Mouse (Mus musculus): ENCODE measurements at regions not wholly inside any gene's neighbourhood (a gene's known extent, or its start where the extent isn't known, plus 50 kb on each side); places are given as distances from the start of the nearest gene placed in this dataset.

DNA sequence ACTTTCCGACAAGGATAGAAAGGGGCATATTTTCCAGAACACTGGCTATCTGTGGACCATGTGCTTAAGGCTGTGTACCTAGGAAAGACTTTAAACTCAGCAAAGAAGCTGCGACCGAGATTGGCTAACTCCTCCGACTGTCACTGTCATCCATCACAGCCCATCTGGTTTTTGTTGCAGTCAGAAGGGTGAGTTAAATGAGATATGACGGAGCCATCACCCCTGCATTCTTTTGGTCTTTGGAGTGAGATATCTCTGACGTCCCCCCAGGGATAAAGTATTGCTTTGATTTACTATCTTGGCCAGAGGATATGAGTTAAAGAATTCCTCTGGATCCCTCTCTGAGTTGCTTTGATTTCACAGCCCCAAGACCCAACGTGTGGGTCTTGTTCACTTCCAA is 160.0 kb upstream of the Ubash3b start:
- no peaks in the 10 kb centered on the region for H3K27me3 ChIP-seq (ENCODE audit: insufficient read depth, low read length)
- no peaks in the 10 kb centered on the region for H3K9me3 ChIP-seq (replicated peaks)
- TF ChIP-seq GATA1 (IDR thresholded peaks at IDR 0.05; ENCODE audit: borderline replicate concordance, low read length) = no peak
- no peak for TF ChIP-seq CTCF (IDR thresholded peaks at IDR 0.05; ENCODE audit: low read depth, low read length)
- no peak for TF ChIP-seq POLR2AphosphoS5 (IDR thresholded peaks at IDR 0.05; ENCODE audit: insufficient replicate concordance, low read depth, low read length)
- no peak for TF ChIP-seq TAL1 (conservative IDR thresholded peaks at IDR 0.05; ENCODE audit: low read depth, low read length)
- TF ChIP-seq GATA2 (IDR thresholded peaks at IDR 0.05; ENCODE audit: borderline replicate concordance, low read depth, low read length) = no peak
- H3K4me3 ChIP-seq (ENCODE audit: low read depth, low read length) = no peak overlapping the region
- DNase-seq (ENCODE audit: low spot score) (no peak), ATAC-seq (ENCODE audit: extremely low read depth, insufficient number of reproducible peaks, low FRiP score, poor library complexity, severe bottlenecking) (no peak)
- no peaks in the 10 kb centered on the region for H3K36me3 ChIP-seq (replicated peaks)
- H3K4me1 ChIP-seq (ENCODE audit: insufficient read depth, low read depth, low read length) = no peaks in the 10 kb centered on the region

GRCm38 (mm10) chr9:41319066-41319465 is 157.6 kb upstream of the Ubash3b start:
- Histone ChIP-seq H3K4me1 (ENCODE audit: insufficient read depth, low read depth, low read length) (no peaks in the 10 kb centered on the region), H3K36me3 (replicated peaks) (no peaks in the 10 kb centered on the region), H3K4me3 (ENCODE audit: low read depth, low read length) (no peak overlapping the region), H3K27me3 (ENCODE audit: insufficient read depth, low read length) (no peaks in the 10 kb centered on the region), H3K9me3 (replicated peaks) (no peaks in the 10 kb centered on the region)
- no peak for DNase-seq (ENCODE audit: low spot score)
- ATAC-seq (ENCODE audit: extremely low read depth, insufficient number of reproducible peaks, low FRiP score, poor library complexity, severe bottlenecking) = no peak
- TF ChIP-seq GATA1 (IDR thresholded peaks at IDR 0.05; ENCODE audit: borderline replicate concordance, low read length) (no peak), POLR2AphosphoS5 (IDR thresholded peaks at IDR 0.05; ENCODE audit: insufficient replicate concordance, low read depth, low read length) (no peak), GATA2 (IDR thresholded peaks at IDR 0.05; ENCODE audit: borderline replicate concordance, low read depth, low read length) (no peak), CTCF (IDR thresholded peaks at IDR 0.05; ENCODE audit: low read depth, low read length) (no peak), TAL1 (conservative IDR thresholded peaks at IDR 0.05; ENCODE audit: low read depth, low read length) (no peak)

- H3K4me1 ChIP-seq (ENCODE audit: insufficient read depth, low read depth, low read length) = no peaks in the 10 kb centered on the region
These were observed 144.7 kb upstream of the Ubash3b start for GRCm38 (mm10) chr9:41306229-41306628.

DNA sequence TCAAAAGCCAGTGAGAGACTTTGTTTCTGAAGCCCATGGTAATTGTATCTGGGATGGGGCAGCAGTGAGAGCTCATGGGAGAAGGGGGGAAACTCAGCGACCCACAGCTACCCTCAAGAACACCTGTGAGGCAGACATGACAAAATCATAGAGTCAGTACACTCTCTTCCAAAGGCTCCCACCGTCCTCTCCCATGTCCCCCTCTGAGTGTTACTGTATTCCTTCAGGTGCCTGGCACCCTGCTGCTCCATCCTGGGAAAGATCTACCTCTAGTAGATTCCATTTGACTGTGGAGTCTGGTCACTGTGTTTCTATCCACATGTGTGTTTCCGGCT is 142.0 kb upstream of the Ubash3b start:
- H3K4me1 ChIP-seq (ENCODE audit: insufficient read depth, low read depth, low read length) = no peaks in the 10 kb centered on the region
- H3K4me3 ChIP-seq (ENCODE audit: low read depth, low read length) = no peak overlapping the region
- no peaks in the 10 kb centered on the region for H3K36me3 ChIP-seq (replicated peaks)
- H3K27me3 ChIP-seq (ENCODE audit: insufficient read depth, low read length) = no peaks in the 10 kb centered on the region
- H3K9me3 ChIP-seq (replicated peaks) = no peaks in the 10 kb centered on the region
- no peak for DNase-seq (ENCODE audit: low spot score)
- no peak for ATAC-seq (ENCODE audit: extremely low read depth, insufficient number of reproducible peaks, low FRiP score, poor library complexity, severe bottlenecking)
- TF ChIP-seq TAL1 (conservative IDR thresholded peaks at IDR 0.05; ENCODE audit: low read depth, low read length) (no peak), POLR2AphosphoS5 (IDR thresholded peaks at IDR 0.05; ENCODE audit: insufficient replicate concordance, low read depth, low read length) (no peak), GATA2 (IDR thresholded peaks at IDR 0.05; ENCODE audit: borderline replicate concordance, low read depth, low read length) (no peak), CTCF (IDR thresholded peaks at IDR 0.05; ENCODE audit: low read depth, low read length) (no peak), GATA1 (IDR thresholded peaks at IDR 0.05; ENCODE audit: borderline replicate concordance, low read length) (no peak)

More at GRCm38 (mm10) chr9:41306229-41306628, 144.7 kb upstream of the Ubash3b start:
- H3K4me3 ChIP-seq (ENCODE audit: low read depth, low read length) = no peak overlapping the region
- no peaks in the 10 kb centered on the region for H3K9me3 ChIP-seq (replicated peaks)
- ATAC-seq (ENCODE audit: extremely low read depth, insufficient number of reproducible peaks, low FRiP score, poor library complexity, severe bottlenecking) (no peak), DNase-seq (ENCODE audit: low spot score) (no peak)
- H3K36me3 ChIP-seq (replicated peaks) = no peaks in the 10 kb centered on the region
- TF ChIP-seq CTCF (IDR thresholded peaks at IDR 0.05; ENCODE audit: low read depth, low read length) (no peak), GATA2 (IDR thresholded peaks at IDR 0.05; ENCODE audit: borderline replicate concordance, low read depth, low read length) (no peak), GATA1 (IDR thresholded peaks at IDR 0.05; ENCODE audit: borderline replicate concordance, low read length) (no peak), POLR2AphosphoS5 (IDR thresholded peaks at IDR 0.05; ENCODE audit: insufficient replicate concordance, low read depth, low read length) (no peak), TAL1 (conservative IDR thresholded peaks at IDR 0.05; ENCODE audit: low read depth, low read length) (no peak)
- H3K27me3 ChIP-seq (ENCODE audit: insufficient read depth, low read length) = no peaks in the 10 kb centered on the region

- H3K36me3 ChIP-seq (replicated peaks) = no peaks in the 10 kb centered on the region
- TF ChIP-seq POLR2AphosphoS5 (IDR thresholded peaks at IDR 0.05; ENCODE audit: insufficient replicate concordance, low read depth, low read length) = no peak
- H3K9me3 ChIP-seq (replicated peaks) = no peaks in the 10 kb centered on the region
- H3K4me3 ChIP-seq (ENCODE audit: low read depth, low read length) = no peak overlapping the region
- no peaks in the 10 kb centered on the region for H3K27me3 ChIP-seq (ENCODE audit: insufficient read depth, low read length)
- ATAC-seq (ENCODE audit: extremely low read depth, insufficient number of reproducible peaks, low FRiP score, poor library complexity, severe bottlenecking) = no peak
- DNase-seq (ENCODE audit: low spot score) = no peak
- no peaks in the 10 kb centered on the region for H3K4me1 ChIP-seq (ENCODE audit: insufficient read depth, low read depth, low read length)
These were observed 141.5 kb upstream of the Ubash3b start for GRCm38 (mm10) chr9:41302809-41303493.

- no peak for TF ChIP-seq CTCF (IDR thresholded peaks at IDR 0.05; ENCODE audit: low read depth, low read length)
- TF ChIP-seq GATA1 (IDR thresholded peaks at IDR 0.05; ENCODE audit: borderline replicate concordance, low read length) = no peak
- no peak for TF ChIP-seq TAL1 (conservative IDR thresholded peaks at IDR 0.05; ENCODE audit: low read depth, low read length)
- TF ChIP-seq POLR2AphosphoS5 (IDR thresholded peaks at IDR 0.05; ENCODE audit: insufficient replicate concordance, low read depth, low read length) = no peak
- TF ChIP-seq GATA2 (IDR thresholded peaks at IDR 0.05; ENCODE audit: borderline replicate concordance, low read depth, low read length) = no peak
- no peaks in the 10 kb centered on the region for H3K9me3 ChIP-seq (replicated peaks)
- H3K4me1 ChIP-seq (ENCODE audit: insufficient read depth, low read depth, low read length) = no peaks in the 10 kb centered on the region
- no peaks in the 10 kb centered on the region; the same call in 1 of the 2 replicates for H3K27me3 ChIP-seq (ENCODE audit: insufficient read depth, low read length)
- H3K4me3 ChIP-seq (ENCODE audit: low read depth, low read length) = no peak overlapping the region
- no peaks in the 10 kb centered on the region for H3K36me3 ChIP-seq (replicated peaks)
- ATAC-seq (ENCODE audit: extremely low read depth, insufficient number of reproducible peaks, low FRiP score, poor library complexity, severe bottlenecking) (no peak), DNase-seq (ENCODE audit: low spot score) (no peak)
These were observed 124.6 kb upstream of the Ubash3b start for GRCm38 (mm10) chr9:41286145-41286468.

Data from G1E (cell line).